Mouse (Mus musculus): ENCODE measurements around the gene Plcl1.

The Plcl1 gene

GRCm38 (mm10) chr1:55606405-55606804 lies 200.7 kb downstream of the Plcl1 start:
- CTCF ChIA-PET = interaction anchor here (0.7 kb wide), 1 partner anchor 121 kb away, joined by 15 read pairs; no protein-coding TSS in a partner anchor

- CTCF ChIA-PET = no interaction called here
These were observed 207.1 kb downstream of the Plcl1 start for GRCm38 (mm10) chr1:55612759-55613328.

GRCm38 (mm10) chr1:55617857-55618256 lies 212.1 kb downstream of the Plcl1 start:
- CTCF ChIA-PET = no interaction called here

- CTCF ChIA-PET = no interaction called here
These were observed 213.0 kb downstream of the Plcl1 start for GRCm38 (mm10) chr1:55618617-55619286.

GRCm38 (mm10) chr1:55631496-55631895 lies 225.8 kb downstream of the Plcl1 start:
- CTCF ChIA-PET = no interaction called here

- CTCF ChIA-PET = no interaction called here
These were observed 226.3 kb downstream of the Plcl1 start for GRCm38 (mm10) chr1:55632024-55632423.

- CTCF ChIA-PET = no interaction called here
These were observed 227.6 kb downstream of the Plcl1 start for GRCm38 (mm10) chr1:55633326-55633725.

- CTCF ChIA-PET = no interaction called here
These were observed 253.9 kb downstream of the Plcl1 start for GRCm38 (mm10) chr1:55659518-55660210.

GRCm38 (mm10) chr1:55661381-55661780 lies 255.7 kb downstream of the Plcl1 start:
- CTCF ChIA-PET = no interaction called here

- CTCF ChIA-PET = no interaction called here
These were observed 259.6 kb downstream of the Plcl1 start for GRCm38 (mm10) chr1:55665137-55665827.

GRCm38 (mm10) chr1:55665828-55666673 lies 260.3 kb downstream of the Plcl1 start:
- CTCF ChIA-PET = no interaction called here

- CTCF ChIA-PET = no interaction called here
These were observed 261.1 kb downstream of the Plcl1 start for GRCm38 (mm10) chr1:55666798-55667197.

GRCm38 (mm10) chr1:55668622-55669237 lies 263.0 kb downstream of the Plcl1 start:
- CTCF ChIA-PET = no interaction called here

GRCm38 (mm10) chr1:55682676-55683075 lies 277.0 kb downstream of the Plcl1 start:
- CTCF ChIA-PET = no interaction called here

GRCm38 (mm10) chr1:55686261-55686660 lies 280.5 kb downstream of the Plcl1 start:
- CTCF ChIA-PET = no interaction called here

GRCm38 (mm10) chr1:55693636-55694220 lies 288.0 kb downstream of the Plcl1 start:
- CTCF ChIA-PET = no interaction called here

GRCm38 (mm10) chr1:55696206-55696605 lies 290.5 kb downstream of the Plcl1 start:
- CTCF ChIA-PET = no interaction called here

- CTCF ChIA-PET = no interaction called here
These were observed 293.8 kb downstream of the Plcl1 start for GRCm38 (mm10) chr1:55699393-55699970.

- CTCF ChIA-PET = no interaction called here
These were observed 294.3 kb downstream of the Plcl1 start for GRCm38 (mm10) chr1:55700016-55700415.

GRCm38 (mm10) chr1:55700726-55701125 lies 295.0 kb downstream of the Plcl1 start:
- CTCF ChIA-PET = no interaction called here

- CTCF ChIA-PET = no interaction called here
These were observed 295.9 kb downstream of the Plcl1 start for GRCm38 (mm10) chr1:55701601-55702000.
